ENCODE assay signal across 26 mouse cellular contexts in genomic region chr17:66610032-66610431, GRCm38 (mm10). TPM values are rescaled to one million over a fixed set of nuclear protein-coding genes. Genes with fewer than 3 reads are reported as not detected.
"Had no signal": no experiment of that assay in that cellular context is flagged by ENCODE, and none has a peak within 500 bp of the region (broad histone marks: within the 10 kb centered on the region; RNA-seq: fewer than 3 reads in every experiment).

No protein-coding gene starts in this region.

- ATAC-seq: midbrain, embryonic 15.5 days had no signal

- H3K4me3 ChIP-seq: layer of hippocampus, adult 2 months; liver, embryonic 13.5 days; midbrain, embryonic 12.5 days; midbrain, embryonic 15.5 days; myocyte; neural tube, embryonic 13.5 days had no signal

- H3K4me2 ChIP-seq: liver, embryonic 13.5 days; midbrain, embryonic 12.5 days; midbrain, embryonic 15.5 days; neural tube, embryonic 13.5 days had no signal

- H3K9ac ChIP-seq: liver, embryonic 13.5 days; midbrain, embryonic 12.5 days; midbrain, embryonic 15.5 days; neural tube, embryonic 13.5 days had no signal

- H3K36me3 ChIP-seq: liver, embryonic 13.5 days; midbrain, embryonic 12.5 days; midbrain, embryonic 15.5 days; neural tube, embryonic 13.5 days had no signal

- DNase-seq: kidney, adult 18-20 months; kidney, adult 9 months; kidney, postnatal 14 days; kidney, postnatal 4 days; layer of hippocampus, adult 9-11 months; liver, embryonic 13.5 days; lung, adult 2 months; lung, postnatal 14 days; lung, postnatal 4 days; retina, postnatal 1 day; right cerebral cortex, postnatal 4 days; thymus, adult 2 months; thymus, postnatal 14 days; thymus, postnatal 4 days had no signal

- H3K4me1 ChIP-seq: liver, embryonic 13.5 days; midbrain, embryonic 12.5 days; midbrain, embryonic 15.5 days; neural tube, embryonic 13.5 days had no signal

- H3K9me3 ChIP-seq: liver, embryonic 13.5 days; midbrain, embryonic 12.5 days; midbrain, embryonic 15.5 days; neural tube, embryonic 13.5 days had no signal

- H3K27ac ChIP-seq: layer of hippocampus, adult 2 months; liver, embryonic 13.5 days; midbrain, embryonic 12.5 days; midbrain, embryonic 15.5 days; neural tube, embryonic 13.5 days had no signal

- H3K27me3 ChIP-seq: liver, embryonic 13.5 days; midbrain, embryonic 12.5 days; midbrain, embryonic 15.5 days; neural tube, embryonic 13.5 days had no signal

RNA-seq across cellular contexts. Expression of gene Themis3, which starts 15.6 kb away (rescaled TPM):
- total RNA-seq: layer of hippocampus, adult 2 months; liver, adult 2 months; megakaryocyte progenitor cell, adult 5-6 weeks; megakaryocyte-erythroid progenitor cell, adult 5-6 weeks; monocyte, adult 5-6 weeks; neutrophil, adult 5-6 weeks had no signal
- polyA plus RNA-seq: limb, embryonic 11.5 days; liver, adult 2 months; liver, embryonic 13.5 days; liver, embryonic 16.5 days; midbrain, embryonic 12.5 days; midbrain, embryonic 15.5 days; myocyte; neural tube, embryonic 13.5 days; thymus, adult 2 months had no signal
